Mouse (Mus musculus) cerebellum, adult 11 months (tissue): ENCODE results near the gene Atp8a1.
A peak's percentile ranks its signal among the peaks of the same experiment; 100 is the strongest.

ENCODE experiments used
- DNase-seq: peaks from one replicate; pipeline ENCODE4 v3.0.0; 2022

The Atp8a1 gene

GRCm38 (mm10) chr5:67758126-67758525 is 89.1 kb downstream of the Atp8a1 start:
- no peak for DNase-seq

GRCm38 (mm10) chr5:67756138-67756537 is 91.1 kb downstream of the Atp8a1 start:
- DNase-seq: peak; percentile 40

GRCm38 (mm10) chr5:67753057-67753456 is 94.2 kb downstream of the Atp8a1 start:
- DNase-seq: no peak

- no peak for DNase-seq
Measured at GRCm38 (mm10) chr5:67752629-67753028, 94.6 kb downstream of the Atp8a1 start.

GRCm38 (mm10) chr5:67752007-67752406 is 95.2 kb downstream of the Atp8a1 start:
- DNase-seq: peak; percentile 38

GRCm38 (mm10) chr5:67739261-67739660 is 108.0 kb downstream of the Atp8a1 start:
- DNase-seq: no peak

GRCm38 (mm10) chr5:67738133-67738532 is 109.1 kb downstream of the Atp8a1 start:
- DNase-seq: no peak

- peak; percentile 16 for DNase-seq
Measured at GRCm38 (mm10) chr5:67735771-67736170, 111.5 kb downstream of the Atp8a1 start.

GRCm38 (mm10) chr5:67733551-67734258 is 113.5 kb downstream of the Atp8a1 start:
- DNase-seq: no peak

GRCm38 (mm10) chr5:67733150-67733549 is 114.1 kb downstream of the Atp8a1 start:
- no peak for DNase-seq

GRCm38 (mm10) chr5:67727755-67728154 is 119.5 kb downstream of the Atp8a1 start:
- DNase-seq: no peak

- no peak for DNase-seq
Measured at GRCm38 (mm10) chr5:67726810-67727209, 120.4 kb downstream of the Atp8a1 start.

GRCm38 (mm10) chr5:67701641-67702040 is 145.6 kb downstream of the Atp8a1 start:
- DNase-seq: no peak

GRCm38 (mm10) chr5:67699418-67699817 is 147.8 kb downstream of the Atp8a1 start:
- DNase-seq: no peak

GRCm38 (mm10) chr5:67698176-67698575 is 149.1 kb downstream of the Atp8a1 start:
- DNase-seq: no peak

GRCm38 (mm10) chr5:67696741-67697596 is 150.3 kb downstream of the Atp8a1 start:
- DNase-seq: peak; percentile 17

- DNase-seq: no peak
Measured at GRCm38 (mm10) chr5:67695055-67695710, 152.1 kb downstream of the Atp8a1 start.

- DNase-seq: no peak
Measured at GRCm38 (mm10) chr5:67690336-67690735, 156.9 kb downstream of the Atp8a1 start.

GRCm38 (mm10) chr5:67688001-67688400 is 159.2 kb downstream of the Atp8a1 start:
- DNase-seq: no peak

GRCm38 (mm10) chr5:67685906-67686305 is 161.3 kb downstream of the Atp8a1 start:
- no peak for DNase-seq

GRCm38 (mm10) chr5:67685461-67685860 is 161.8 kb downstream of the Atp8a1 start:
- no peak for DNase-seq

- DNase-seq: no peak
Measured at GRCm38 (mm10) chr5:67678819-67679218, 168.4 kb downstream of the Atp8a1 start.

GRCm38 (mm10) chr5:67673008-67673407 is 174.2 kb downstream of the Atp8a1 start:
- DNase-seq: no peak

GRCm38 (mm10) chr5:67670158-67670557 is 177.1 kb downstream of the Atp8a1 start:
- DNase-seq: no peak
